Mouse (Mus musculus) embryo, embryonic 10 days (tissue): ENCODE measurements around the gene Mrvi1.
A peak's percentile ranks its signal among the peaks of the same experiment; 100 is the strongest.

Experiments
- DNase-seq: peaks from one replicate; pipeline ENCODE4 v3.0.0-alpha.2; 2015; ENCODE audit warnings: low spot score

The Mrvi1 gene

GRCm38 (mm10) chr7:110982053-110982705 lies at the start of gene Mrvi1:
Gene Mrvi1 (minus strand): TSS chr7:110982461.
- no peak for DNase-seq

GRCm38 (mm10) chr7:111029046-111029553 lies 46.8 kb upstream of the Mrvi1 start:
- no peak for DNase-seq

- peak; percentile 91 for DNase-seq
Measured at GRCm38 (mm10) chr7:111028281-111029045, 46.2 kb upstream of the Mrvi1 start, which contains the start of gene Ctr9. Gene Ctr9 (plus strand): TSS chr7:111028951.

DNA sequence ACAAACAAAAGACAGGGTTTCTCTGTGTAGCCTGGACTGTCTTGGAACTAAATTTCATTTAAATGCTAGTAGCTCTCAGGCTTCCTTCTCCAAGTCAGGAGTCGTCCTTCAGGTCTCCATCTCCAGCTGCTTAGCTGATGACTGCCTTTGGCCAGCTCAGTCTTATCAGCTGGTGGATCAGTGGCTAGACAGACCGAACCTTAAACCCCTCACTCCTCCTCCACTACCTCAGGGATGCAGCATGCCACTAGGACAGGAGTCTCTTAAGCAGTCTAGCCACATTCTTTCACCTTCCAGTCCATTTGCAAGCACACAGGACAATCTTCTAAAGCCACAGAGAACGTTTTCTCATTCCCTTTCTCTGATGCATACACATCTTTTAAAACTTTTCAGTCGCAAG lies 42.7 kb upstream of the Mrvi1 start:
- no peak for DNase-seq

DNA sequence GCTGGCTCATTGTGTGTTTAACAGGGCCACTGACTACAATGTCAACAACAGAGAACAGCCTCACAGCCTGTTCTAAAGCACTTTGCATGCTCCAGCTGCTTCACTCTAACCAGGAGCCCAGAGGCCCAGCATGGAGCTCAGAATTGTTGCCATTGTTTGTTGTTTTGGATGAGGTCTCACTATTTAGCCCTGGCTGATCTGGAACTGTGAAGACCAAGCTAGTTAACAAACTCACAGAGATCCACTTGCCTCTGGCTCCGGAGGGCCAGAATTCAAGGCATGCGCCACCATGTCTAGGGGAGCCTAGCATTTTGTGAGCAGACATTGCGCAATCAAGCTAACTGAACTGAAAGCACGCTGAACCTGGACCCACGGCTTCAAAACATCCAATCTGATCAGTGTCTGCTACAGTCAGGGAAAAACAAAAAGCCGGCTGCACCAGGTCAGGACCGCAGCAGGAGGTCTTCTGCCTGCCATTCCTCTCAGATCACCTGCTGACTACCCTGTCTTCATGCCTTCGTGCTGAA lies 41.9 kb upstream of the Mrvi1 start:
- DNase-seq = peak; percentile 44

DNA sequence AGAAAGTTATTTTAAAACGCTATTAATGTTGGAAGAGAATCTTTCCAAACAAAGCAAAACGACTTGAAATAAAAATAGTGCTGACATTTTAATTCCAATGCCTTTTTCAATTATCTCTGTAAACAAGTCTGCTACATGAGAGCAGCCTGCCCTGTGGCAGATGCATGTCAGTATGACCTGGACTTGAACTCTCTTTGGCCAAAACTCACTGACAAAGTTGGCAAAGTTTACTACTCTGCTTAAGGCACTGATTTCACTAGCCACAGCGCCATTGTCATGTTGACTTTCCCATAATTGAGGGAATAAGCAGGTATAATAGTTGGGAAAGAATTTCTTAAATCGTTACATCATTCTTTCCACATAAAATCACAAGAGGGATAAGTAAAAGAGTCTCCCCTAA lies 38.6 kb upstream of the Mrvi1 start:
- no peak for DNase-seq

DNA sequence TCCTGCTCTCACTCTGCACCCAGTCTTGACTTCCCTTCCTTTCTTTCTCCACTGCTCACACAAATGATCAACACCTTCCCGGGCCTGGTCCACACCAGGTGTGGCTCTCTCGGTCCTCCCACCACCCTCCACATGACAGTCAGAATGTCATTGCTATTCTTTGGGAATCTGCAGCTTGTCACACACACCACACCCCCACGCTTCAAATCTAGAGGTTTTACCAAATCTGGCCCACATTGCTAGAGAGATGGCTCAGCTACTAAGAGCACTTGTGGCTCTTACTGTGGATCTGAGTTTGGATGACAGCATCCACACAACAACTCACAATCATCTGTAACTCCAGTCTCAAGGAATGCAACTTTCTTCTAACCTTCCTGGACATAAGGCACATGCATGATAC lies 34.7 kb upstream of the Mrvi1 start:
- DNase-seq = no peak

- no peak for DNase-seq
Measured at GRCm38 (mm10) chr7:111015731-111016130, 33.5 kb upstream of the Mrvi1 start.

DNA sequence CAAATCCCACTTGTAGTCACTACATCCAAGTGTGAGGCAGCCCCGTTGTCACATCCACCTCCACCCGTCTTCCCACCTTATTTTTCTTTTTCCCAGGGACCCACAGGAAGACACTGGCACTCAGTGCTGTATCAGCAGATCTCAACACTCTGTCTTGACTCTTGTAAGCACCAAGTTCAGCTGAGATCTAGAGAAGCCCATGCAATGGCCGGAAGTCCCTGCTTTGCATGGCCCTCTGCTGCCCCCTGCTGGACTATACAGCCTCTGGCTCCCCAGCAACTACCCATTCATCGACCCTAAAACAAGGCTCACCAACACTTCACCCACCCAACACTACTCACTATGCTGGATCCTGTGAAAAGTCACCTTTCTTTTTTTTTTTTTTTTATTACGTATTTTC lies 32.6 kb upstream of the Mrvi1 start:
- DNase-seq = peak; percentile 91

DNA sequence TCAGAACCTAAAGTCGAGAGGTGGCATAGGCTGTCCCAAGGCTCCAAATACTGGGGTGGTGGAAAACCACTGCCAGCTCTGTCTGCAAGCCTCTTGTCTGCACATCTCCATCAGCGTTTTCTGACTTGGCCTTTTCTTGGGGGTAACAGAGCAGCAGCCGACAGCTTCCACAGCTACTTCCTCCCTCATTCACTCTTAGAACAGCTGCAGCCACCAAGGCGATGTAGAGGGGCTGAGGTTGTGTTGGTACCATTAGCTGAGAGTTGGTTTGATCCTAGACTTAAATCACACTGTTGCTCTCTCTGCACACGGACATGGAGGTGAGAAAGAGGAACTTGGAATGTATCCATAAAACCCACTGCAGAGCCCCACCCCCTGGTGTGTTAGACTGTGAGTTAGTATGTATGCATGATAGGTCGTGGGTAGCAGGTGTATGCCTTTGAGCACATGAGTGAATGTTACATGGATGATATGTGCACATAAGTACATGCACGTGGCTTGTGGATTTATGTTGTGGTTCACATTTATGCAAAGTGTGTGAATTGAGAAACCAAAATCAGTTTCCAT lies 31.9 kb upstream of the Mrvi1 start:
- no peak for DNase-seq

DNA sequence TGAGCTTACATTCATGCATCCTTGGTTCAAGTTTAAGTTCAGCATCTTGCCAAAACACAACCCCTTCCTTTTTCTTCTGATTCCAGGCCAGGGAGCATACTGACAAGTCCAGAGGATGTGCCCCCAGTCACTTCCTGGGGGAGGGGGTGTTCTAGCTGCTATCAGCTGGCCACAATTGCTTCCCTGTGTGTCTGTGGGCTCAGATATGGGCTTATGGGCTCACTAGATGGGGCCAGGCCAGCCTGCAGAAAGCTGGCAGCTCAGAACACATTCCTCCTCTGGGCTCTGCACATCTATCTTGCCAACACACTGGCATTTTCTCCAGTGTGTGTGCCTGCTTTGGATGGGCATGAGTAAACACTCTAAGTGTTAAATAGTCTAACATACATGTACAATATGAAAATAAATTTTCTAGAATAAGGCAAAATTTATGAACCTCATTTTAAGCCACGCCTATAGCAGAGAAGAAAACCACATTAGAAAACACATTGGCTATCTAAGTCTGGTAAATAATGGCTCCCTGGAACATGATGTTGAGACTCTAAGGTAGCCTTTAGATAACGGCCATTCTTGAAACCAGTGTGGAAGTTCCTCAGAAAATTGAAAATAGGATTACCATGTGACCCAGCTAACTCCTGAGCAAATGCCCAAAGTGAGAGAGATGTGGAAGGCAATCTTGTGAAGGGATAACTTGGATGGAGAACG lies 22.0 kb upstream of the Mrvi1 start:
- no peak for DNase-seq

GRCm38 (mm10) chr7:110998887-110999827 lies 16.9 kb upstream of the Mrvi1 start:
- no peak for DNase-seq

- DNase-seq = no peak
Measured at GRCm38 (mm10) chr7:110991221-110991494, 8.9 kb upstream of the Mrvi1 start.

DNA sequence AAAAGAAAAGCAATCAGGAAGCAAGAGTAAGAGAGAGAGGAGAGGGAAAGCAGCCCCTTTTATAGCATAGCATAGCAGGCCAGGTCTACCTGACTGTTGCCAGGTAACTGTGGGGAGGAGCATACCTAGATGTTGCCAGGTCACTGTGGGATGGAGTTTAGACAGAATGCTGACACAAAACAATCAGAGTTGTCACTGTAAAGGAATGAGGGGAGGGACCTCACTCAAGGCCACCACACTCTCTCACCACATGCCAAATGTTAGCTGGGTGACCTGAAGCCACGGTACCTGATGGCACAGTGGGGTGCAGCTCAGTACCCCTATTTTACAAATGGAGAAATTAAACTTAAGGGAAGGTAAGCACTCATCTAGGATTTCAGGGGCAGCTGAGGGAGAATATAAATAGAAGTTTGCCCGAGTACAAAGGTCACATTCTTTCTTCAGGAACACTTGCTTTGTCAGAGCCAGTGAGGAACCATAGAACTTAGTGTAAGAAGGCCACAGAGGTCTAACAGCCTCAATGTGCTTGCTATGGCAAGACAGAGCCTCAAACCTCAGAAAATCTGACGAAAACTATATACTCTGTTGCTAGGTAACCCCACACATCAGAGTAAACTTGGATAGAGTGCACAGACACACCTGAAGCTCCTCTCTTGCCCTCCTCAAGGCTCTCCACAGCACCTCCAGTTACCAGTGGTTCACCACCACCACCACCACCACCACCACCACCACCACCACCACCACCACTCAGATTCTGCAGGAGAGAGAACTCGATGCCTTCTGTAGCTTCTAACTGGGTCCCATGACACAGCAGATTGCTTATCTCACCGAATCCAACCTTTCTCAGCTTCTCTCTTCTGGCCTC lies 8.3 kb upstream of the Mrvi1 start:
- no peak for DNase-seq

GRCm38 (mm10) chr7:110989286-110989879 lies 7.1 kb upstream of the Mrvi1 start:
- no peak for DNase-seq

- DNase-seq = no peak
Measured at GRCm38 (mm10) chr7:110988081-110988480, 5.8 kb upstream of the Mrvi1 start.

DNA sequence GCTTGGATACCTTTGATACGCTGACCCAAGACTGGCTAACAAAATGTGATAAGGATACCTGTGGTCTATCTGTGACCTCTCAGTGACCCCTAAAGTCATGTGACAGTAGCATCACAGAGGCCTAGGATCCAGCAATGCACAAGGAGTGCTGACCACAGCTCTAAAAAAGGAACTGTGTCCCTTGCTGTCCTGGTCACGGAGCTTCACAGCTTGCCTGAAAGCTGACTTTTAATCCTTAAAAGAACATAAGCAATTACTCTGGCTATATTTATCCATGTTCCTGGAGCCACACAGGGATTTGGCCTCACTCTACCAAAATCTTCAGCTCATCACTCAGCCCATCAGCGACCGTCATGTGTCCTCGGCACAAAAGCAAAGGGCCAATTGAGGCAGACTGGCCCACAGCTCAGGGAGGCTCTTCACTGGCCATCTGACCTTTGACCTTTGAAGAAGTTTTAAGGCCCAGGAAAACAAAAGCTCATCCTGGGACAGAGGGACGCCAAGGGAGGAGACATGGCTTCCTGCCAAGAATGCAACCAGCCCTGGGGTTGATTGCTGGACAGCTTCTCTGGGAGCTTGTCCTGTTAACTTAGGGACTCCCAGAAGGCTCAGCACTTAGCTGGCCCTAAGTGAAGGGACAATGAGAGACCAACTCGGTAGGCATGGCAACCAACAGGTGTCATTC lies 3.5 kb upstream of the Mrvi1 start:
- DNase-seq = no peak

GRCm38 (mm10) chr7:110983621-110984020 lies 1.4 kb upstream of the Mrvi1 start:
- no peak for DNase-seq

GRCm38 (mm10) chr7:110982764-110983163 lies 503 bp upstream of the Mrvi1 start:
- no peak for DNase-seq
